Mouse (Mus musculus): Measurements from ENCODE around the gene Itfg2.
A peak's percentile ranks its signal among the peaks of the same experiment; 100 is the strongest.
"Not testable (repeated sequence)": the region's sequence is repeated elsewhere in the genome, so short reads cannot be mapped to it uniquely, and the experiment has no call there.

Itfg2 gene

GRCm38 (mm10) chr6:128383752-128384151 lies 41.0 kb downstream of the Itfg2 start:
- no peak for DNase-seq (ENCODE audit: low spot score in 2 of 2)

GRCm38 (mm10) chr6:128381254-128381653 lies 43.5 kb downstream of the Itfg2 start:
- DNase-seq (ENCODE audit: low spot score in 2 of 2): no peak

GRCm38 (mm10) chr6:128380594-128381167 lies 44.0 kb downstream of the Itfg2 start:
- DNase-seq (ENCODE audit: low spot score in 2 of 2): not testable (repeated sequence)

- no peak for DNase-seq (ENCODE audit: low spot score in 2 of 2)
Observed at GRCm38 (mm10) chr6:128379636-128380035, 45.1 kb downstream of the Itfg2 start.

- no peak for DNase-seq (ENCODE audit: low spot score in 2 of 2)
Observed at GRCm38 (mm10) chr6:128376371-128377085, 48.2 kb downstream of the Itfg2 start.

DNA sequence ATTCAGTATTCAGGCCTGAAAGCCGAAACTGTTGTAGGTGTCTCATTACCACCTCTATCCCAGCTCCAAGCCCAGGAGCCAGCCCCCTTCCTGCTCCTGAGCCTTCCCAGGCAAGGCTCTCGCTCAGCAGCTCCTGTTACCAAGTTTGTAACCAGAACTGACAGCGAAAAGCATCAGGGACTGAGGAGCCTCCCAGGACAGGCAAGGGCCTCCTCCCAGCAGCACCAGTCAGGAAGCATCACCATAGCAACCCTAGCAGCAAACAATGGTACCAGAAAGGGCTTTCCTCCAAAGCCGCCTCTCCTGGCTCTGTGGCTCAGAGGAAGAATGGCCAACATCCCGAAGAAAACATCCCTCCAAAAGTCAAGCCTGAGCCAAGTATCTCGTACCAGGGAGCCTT lies 49.5 kb downstream of the Itfg2 start, which contains the start of the genes Tex52 and Gm44596:
Gene Tex52, plus strand, starts transcription at position 265 of the 400 bp plus-strand sequence.
Gene Gm44596, plus strand, starts transcription at position 312 of the 400 bp plus-strand sequence.
- peak in 1 of 2 experiments; percentile 31 for DNase-seq (ENCODE audit: low spot score in 2 of 2)

DNA sequence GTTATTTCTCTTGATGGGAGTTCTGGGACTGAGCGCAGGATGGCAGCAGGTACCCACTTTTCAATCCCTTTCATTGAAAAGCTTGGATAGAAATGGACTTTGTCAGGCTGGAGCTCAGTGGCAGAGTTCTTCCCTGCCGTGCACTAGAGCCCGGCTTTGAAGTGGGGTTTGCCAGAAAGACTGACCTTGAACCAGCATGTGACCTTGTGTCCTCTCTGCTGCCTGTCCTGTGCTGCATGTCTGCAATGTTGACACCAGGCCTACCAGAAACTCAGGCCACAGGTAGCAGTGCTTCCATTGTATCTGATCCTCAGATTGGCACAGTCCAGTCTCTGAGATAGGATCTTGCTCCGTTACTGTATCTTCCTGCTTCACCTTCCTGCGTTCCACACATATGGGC lies 54.7 kb downstream of the Itfg2 start:
- no peak for DNase-seq (ENCODE audit: low spot score in 2 of 2)

DNA sequence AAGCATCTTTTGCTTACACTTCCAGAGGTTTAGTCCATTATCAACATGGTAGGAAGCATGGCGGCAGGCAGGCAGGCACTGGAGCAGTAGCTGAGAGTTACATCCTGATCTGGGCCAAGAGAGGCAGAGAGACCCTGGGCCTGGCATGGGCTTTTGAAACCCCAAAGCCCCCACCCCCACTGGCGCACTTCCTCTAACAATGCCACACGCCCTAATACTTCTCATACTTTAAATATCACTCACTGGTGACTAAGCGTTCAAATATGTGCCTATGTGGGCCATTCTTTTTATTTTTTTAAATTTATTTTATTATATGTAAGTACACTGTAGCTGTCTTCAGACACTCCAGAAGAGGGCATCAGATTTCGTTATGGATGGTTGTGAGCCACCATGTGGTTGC lies 58.3 kb downstream of the Itfg2 start:
- DNase-seq (ENCODE audit: low spot score in 2 of 2): no peak

DNA sequence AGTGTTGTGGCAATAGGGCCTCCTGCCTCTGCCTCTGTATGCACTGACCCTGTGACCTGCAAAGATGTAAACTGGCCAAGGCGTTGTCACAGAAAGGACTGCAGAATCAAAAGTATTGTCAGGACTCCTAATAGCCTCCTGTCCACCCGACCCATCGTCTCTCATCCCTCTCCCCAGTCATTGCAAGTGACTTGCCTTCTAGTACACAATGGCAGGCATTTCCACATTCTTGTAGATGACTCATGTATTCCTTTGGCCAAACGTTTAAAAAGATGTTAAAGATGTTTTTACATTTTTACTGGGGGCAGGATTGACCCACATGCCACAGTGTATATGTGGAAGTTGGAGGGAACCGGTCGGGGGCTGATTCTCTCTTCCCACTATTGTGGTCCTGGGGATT lies 60.0 kb downstream of the Itfg2 start:
- DNase-seq (ENCODE audit: low spot score in 2 of 2): no peak

DNA sequence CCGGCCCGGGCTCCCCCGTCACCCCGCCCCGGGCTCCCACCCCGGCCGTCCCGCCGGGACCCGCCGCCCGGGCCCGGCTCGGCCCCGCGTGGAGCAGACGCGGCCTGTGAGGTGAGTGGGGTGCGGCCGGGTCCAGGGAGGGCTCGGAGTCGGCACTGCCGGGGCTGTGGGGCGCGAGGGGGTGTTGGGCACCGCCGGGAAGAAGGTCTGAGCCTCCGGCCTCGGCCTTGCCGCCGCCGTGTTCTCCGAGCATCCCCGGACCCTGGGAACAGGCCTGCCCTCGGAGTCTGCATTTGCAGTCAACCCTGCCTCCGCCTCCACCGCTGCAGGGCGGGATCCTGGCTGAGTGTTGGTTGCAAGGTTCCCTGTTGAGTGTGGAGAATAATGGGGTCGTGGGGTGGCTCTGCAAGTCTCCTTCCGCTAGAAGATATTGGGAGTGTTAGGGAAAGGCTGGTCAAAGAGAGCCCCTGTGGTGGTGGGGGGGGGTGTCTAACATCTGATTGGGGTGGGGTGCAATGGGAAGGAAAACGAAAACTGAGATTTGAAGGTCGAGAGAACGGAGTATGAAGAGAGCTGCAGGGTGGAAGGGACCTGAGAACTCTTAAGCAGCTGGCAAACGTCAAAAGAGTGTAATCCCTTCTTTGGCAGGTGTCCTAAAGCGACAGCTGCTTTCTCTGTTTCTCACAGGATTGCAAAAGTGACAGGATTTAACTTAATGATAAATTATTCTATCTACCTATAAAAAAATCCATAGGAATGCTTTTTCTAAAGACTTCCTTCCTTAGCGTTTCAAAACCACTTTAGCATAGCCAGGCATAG lies 61.5 kb downstream of the Itfg2 start:
- DNase-seq (ENCODE audit: low spot score in 2 of 2): no peak

- peak; percentile 66 to 72 for DNase-seq (ENCODE audit: low spot score in 2 of 2)
Observed at GRCm38 (mm10) chr6:128362381-128363006, 62.2 kb downstream of the Itfg2 start, which contains the start of the genes Rhno1 and Foxm1. Gene Rhno1, minus strand, starts transcription at chr6:128362911. Gene Foxm1, plus strand, starts transcription at chr6:128362967.

DNA sequence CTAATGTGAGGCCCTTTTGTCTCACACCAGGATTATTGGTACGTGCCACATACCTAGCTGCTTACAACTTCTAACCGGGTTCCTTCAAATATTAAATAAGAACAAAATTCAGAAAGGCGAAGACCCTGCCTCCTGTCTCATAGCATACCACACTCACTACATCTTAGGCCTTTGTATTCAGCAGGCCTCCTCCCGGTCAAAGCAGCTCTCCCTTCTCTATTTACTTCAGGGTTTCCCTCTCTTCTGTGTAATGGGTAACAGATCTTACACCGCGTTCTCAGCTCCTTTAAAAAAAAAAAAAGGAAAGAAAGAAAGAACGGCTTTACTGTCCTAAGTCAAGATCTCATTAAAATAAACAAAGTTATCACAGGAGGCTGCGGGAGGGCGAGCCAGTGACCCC lies 62.8 kb downstream of the Itfg2 start:
- DNase-seq (ENCODE audit: low spot score in 2 of 2): no peak
